Mouse (Mus musculus) neural tube, embryonic 15.5 days (tissue): ENCODE results near the gene Rpl10a. TPM values are rescaled to one million over a fixed set of nuclear protein-coding genes. Genes with fewer than 3 reads are reported as not detected.
"Not testable (repeated sequence)": the region's sequence is repeated elsewhere in the genome, so short reads cannot be mapped to it uniquely, and the experiment has no call there.

Source experiments
- ATAC-seq: fragments of 200-750 bp; cut with Nextera tagmentation; 2 replicates; pipeline ENCODE4 v1.8.0; 2017; ENCODE audit warnings: mild to moderate bottlenecking, moderate TSS enrichment, moderate library complexity; ENCODE audit not compliant: low FRiP score
- H3K27ac ChIP-seq: fragments of 300-500 bp; sonication (generic); replicated peaks from 2 replicates; pipeline ENCODE4 v1.5.1; 2015; ENCODE audit warnings: mild to moderate bottlenecking, inconsistent platforms
- H3K27me3 ChIP-seq: fragments of 300-500 bp; sonication (generic); replicated peaks from 2 replicates; pipeline ENCODE4 v1.6.1; 2015; ENCODE audit warnings: inconsistent platforms
- H3K36me3 ChIP-seq: fragments of 300-500 bp; sonication (generic); 2 replicates; pipeline ENCODE4 v1.6.1; 2015; ENCODE audit warnings: inconsistent platforms
- H3K4me1 ChIP-seq: fragments of 300-500 bp; sonication (generic); 2 replicates; pipeline ENCODE4 v1.6.1; 2015; ENCODE audit warnings: inconsistent platforms
- H3K4me2 ChIP-seq: fragments of 300-500 bp; sonication (generic); 2 replicates; pipeline ENCODE4 v1.6.1; 2015; ENCODE audit warnings: inconsistent platforms, mild to moderate bottlenecking, moderate library complexity
- H3K4me3 ChIP-seq: fragments of 300-500 bp; sonication (generic); replicated peaks from 2 replicates; pipeline ENCODE4 v1.5.1; 2015; ENCODE audit warnings: mild to moderate bottlenecking, inconsistent platforms
- H3K9ac ChIP-seq: fragments of 300-500 bp; sonication (generic); replicated peaks from 2 replicates; pipeline ENCODE4 v1.6.1; 2015; ENCODE audit warnings: mild to moderate bottlenecking, inconsistent platforms
- H3K9me3 ChIP-seq: fragments of 300-500 bp; sonication (generic); replicated peaks from 2 replicates; pipeline ENCODE4 v1.6.1; 2016; ENCODE audit warnings: inconsistent platforms
- WGBS: fragments of 180-500 bp; shearing (Covaris S2); methylation state at CpG from one replicate; pipeline ENCODE4 v1.1.7; 2015; ENCODE audit warnings: mixed read lengths; 5-methylcytosine and 5-hydroxymethylcytosine counted together
- polyA plus RNA-seq: library from polyadenylated mRNA; unstranded; fragments of >200 nt; fragmentation: Nextera tagmentation; extraction: Ambion mirVana; gene quantifications from 2 replicates; pipeline ENCODE4 v1.2.1, GENCODE M21; 2015

Rpl10a gene
- polyA plus RNA-seq, 1 experiment from 2014 or later = 329 TPM

- H3K4me3 ChIP-seq = peak within 1 kb of the TSS; percentile 59
- H3K9ac ChIP-seq = peak within 1 kb of the TSS; percentile 59
- no peaks in the 10 kb centered on the region for H3K36me3 ChIP-seq
- peak within 1 kb of the TSS; percentile 95 for H3K4me2 ChIP-seq
- H3K4me1 ChIP-seq = peaks cover 43% of the 10 kb centered on the region
- no peaks in the 10 kb centered on the region for H3K9me3 ChIP-seq
- H3K27me3 ChIP-seq = peaks cover 36% of the 10 kb centered on the region
- under 1% methylated on average over 56 of the region's 73 CpGs for WGBS
- peak within 1 kb of the TSS; percentile 74 for H3K27ac ChIP-seq
- peak; percentile 77 for ATAC-seq
Measured at GRCm38 (mm10) chr17:28350466-28351352, 22.4 kb downstream of the Rpl10a start, which contains the start of gene Tead3. Gene Tead3 (minus strand): TSS chr17:28350817.

GRCm38 (mm10) chr17:28351353-28351890, 23.2 kb downstream of the Rpl10a start:
- under 1% methylated on average over 28 of the region's 29 CpGs for WGBS
- Histone ChIP-seq H3K4me1 (peaks cover 36% of the 10 kb centered on the region), H3K4me3 (peak overlapping the region; percentile 59), H3K27ac (no peak overlapping the region), H3K9ac (peak overlapping the region; percentile 52), H3K27me3 (peaks cover 36% of the 10 kb centered on the region), H3K36me3 (no peaks in the 10 kb centered on the region), H3K9me3 (no peaks in the 10 kb centered on the region), H3K4me2 (peak overlapping the region; percentile 95)
- ATAC-seq = no peak

- no peaks in the 10 kb centered on the region for H3K9me3 ChIP-seq
- ATAC-seq = no peak
- H3K27me3 ChIP-seq = peaks cover 36% of the 10 kb centered on the region
- H3K9ac ChIP-seq = no peak overlapping the region
- no peaks in the 10 kb centered on the region for H3K36me3 ChIP-seq
- no peak overlapping the region for H3K4me3 ChIP-seq
- WGBS = 14% methylated on average over 11 of the region's 11 CpGs
- H3K4me2 ChIP-seq = peak overlapping the region; percentile 95; the same call in 1 of the 2 replicates
- no peak overlapping the region for H3K27ac ChIP-seq
- peaks cover 36% of the 10 kb centered on the region for H3K4me1 ChIP-seq
Measured at GRCm38 (mm10) chr17:28352018-28352417, 23.7 kb downstream of the Rpl10a start.

DNA sequence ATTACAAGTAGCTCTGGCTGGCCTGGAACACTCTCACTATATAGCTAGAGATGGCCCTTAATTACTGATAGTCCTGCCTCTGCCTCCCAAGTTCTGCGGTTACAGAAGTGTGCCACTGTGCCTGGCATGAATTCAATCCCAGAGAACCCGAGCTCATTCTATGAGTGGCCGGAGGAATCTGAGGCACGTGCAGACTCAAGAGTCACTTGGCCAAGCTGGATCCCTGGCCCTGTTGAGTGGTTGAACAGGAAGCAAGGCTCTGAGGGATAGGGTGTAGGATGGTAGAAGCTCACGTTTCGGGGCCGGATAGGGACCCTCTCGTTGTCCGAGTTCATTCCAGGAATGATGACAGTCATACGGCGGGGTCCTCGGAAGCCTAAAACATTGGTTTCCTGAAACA, 27.6 kb downstream of the Rpl10a start:
- WGBS = 89% methylated on average over 12 of the region's 12 CpGs
- peaks cover 8% of the 10 kb centered on the region for H3K4me1 ChIP-seq
- no peaks in the 10 kb centered on the region for H3K36me3 ChIP-seq
- no peak overlapping the region for H3K4me2 ChIP-seq
- no peak overlapping the region for H3K27ac ChIP-seq
- H3K4me3 ChIP-seq = no peak overlapping the region
- no peaks in the 10 kb centered on the region for H3K9me3 ChIP-seq
- peaks cover 43% of the 10 kb centered on the region for H3K27me3 ChIP-seq
- H3K9ac ChIP-seq = no peak overlapping the region
- no peak for ATAC-seq

DNA sequence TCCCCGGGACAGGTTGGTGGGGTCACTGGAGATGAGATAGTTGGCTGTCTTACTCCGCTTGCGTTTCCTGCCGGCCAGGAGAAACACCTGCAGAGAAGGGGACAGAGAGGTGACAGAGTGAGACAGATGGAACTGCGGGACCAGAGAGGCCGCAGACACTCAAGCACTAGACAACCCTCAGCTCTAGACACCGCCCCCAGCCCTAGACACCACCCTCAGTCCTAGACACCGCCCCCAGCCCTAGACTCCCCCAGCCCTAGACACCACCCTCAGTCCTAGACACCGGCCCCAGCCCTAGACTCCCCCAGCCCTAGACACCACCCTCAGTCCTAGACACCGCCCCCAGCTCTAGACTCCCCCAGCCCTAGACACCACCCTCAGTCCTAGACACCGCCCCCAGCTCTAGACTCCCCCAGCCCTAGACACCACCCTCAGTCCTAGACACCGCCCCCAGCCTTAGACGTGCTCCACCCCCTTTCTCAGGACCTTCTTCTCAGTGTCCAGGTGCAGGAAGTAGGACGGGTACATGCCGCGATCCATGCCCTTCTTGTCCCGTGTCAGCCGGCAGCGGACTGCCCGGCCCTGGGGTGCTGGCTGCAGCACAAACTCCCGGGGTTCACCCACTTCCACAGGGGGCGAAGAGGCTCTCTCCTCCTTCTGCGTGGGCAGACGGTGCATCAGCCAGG, 30.4 kb downstream of the Rpl10a start:
- not testable (repeated sequence) for H3K4me3 ChIP-seq, H3K4me2 ChIP-seq, H3K27ac ChIP-seq, H3K36me3 ChIP-seq, H3K9me3 ChIP-seq, H3K9ac ChIP-seq, ATAC-seq
- Histone ChIP-seq H3K27me3 (peaks cover 47% of the 10 kb centered on the region), H3K4me1 (peaks cover 15% of the 10 kb centered on the region)
- WGBS = 21% methylated on average over 24 of the region's 24 CpGs

DNA sequence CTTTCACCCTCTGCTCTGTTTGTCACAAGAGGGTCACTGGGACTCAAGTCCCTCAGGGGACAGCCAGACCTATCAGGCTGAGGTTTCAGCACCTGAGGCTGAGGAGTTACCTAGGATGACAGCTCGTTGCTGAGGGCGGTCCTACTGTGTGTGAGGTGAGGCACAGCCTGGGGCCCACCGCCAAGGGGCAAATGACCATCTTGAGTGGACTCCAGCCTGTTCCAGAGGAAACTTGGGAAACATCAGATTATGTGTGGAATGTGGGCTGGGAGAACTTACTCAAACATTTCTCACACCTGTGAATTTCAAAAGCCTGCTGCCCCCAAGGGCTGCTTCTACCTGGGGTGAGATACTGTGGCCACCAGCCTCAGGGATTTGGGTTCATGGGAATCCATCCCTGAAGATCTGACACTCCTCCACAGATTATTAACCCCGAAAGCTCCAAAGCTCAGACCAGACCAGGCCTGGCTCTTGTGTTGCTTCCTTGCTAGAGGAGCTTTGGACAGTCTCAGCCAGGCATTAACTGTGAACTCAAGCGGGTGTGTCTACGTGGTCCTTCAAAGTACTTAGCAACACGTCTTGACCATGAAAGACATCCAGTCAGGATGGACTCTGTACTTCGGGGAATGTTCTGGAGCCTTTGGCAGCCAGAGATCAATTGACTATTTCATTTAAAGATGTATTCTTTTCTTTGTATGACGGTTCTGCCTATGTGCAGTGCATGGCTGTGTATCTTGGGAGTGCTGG, 32.4 kb downstream of the Rpl10a start:
- no peak for ATAC-seq

DNA sequence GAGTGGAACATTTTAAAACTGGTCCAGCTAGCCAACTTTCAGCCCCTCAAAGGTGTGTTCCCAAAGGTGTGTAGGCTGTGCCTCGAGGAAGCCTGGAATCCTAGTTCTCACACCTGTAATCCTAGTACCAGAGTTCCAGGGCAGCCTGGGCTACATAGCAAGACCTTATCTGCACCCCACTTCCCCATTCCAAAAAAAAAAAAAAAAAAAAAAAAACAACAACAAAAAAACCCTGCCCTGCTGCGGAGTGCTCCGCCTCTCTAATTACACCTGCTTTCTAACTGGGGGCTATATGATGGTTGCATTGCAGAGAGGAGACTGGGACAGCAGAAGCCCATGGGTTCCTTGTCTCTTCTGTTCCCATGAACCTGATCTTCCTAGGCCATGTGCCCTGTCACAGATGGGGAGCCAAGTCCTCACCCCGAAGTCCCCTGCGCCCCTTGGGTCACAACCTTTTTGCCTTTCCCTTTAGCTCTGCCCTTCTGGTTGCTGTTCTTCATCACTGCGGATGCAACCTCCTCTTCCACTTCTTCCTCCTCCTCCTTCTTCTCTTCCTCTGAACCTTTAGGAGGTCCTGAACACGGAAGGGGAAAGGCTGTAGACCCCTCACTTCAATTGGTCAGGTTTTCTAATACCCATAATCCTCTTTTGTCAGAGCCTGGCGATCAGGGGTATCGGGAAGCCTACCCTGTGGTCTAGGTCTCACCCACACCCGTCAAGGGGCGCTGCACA, 33.8 kb downstream of the Rpl10a start:
- H3K4me1 ChIP-seq = peaks cover 27% of the 10 kb centered on the region
- H3K9ac ChIP-seq = no peak overlapping the region
- H3K9me3 ChIP-seq = no peaks in the 10 kb centered on the region
- H3K36me3 ChIP-seq = no peaks in the 10 kb centered on the region
- no peak overlapping the region for H3K27ac ChIP-seq
- peak overlapping the region; percentile 26 for H3K4me3 ChIP-seq
- peak overlapping the region; percentile 61 for H3K4me2 ChIP-seq
- H3K27me3 ChIP-seq = peaks cover 71% of the 10 kb centered on the region
- 31% methylated on average over 11 of the region's 11 CpGs for WGBS
- ATAC-seq = no peak

More for the DNA sequence above, 32.4 kb downstream of the Rpl10a start:
- Histone ChIP-seq H3K27me3 (peaks cover 66% of the 10 kb centered on the region), H3K9ac (no peak overlapping the region), H3K4me1 (peaks cover 27% of the 10 kb centered on the region), H3K4me2 (no peak overlapping the region), H3K4me3 (no peak overlapping the region), H3K27ac (no peak overlapping the region), H3K36me3 (no peaks in the 10 kb centered on the region), H3K9me3 (no peaks in the 10 kb centered on the region)
- 83% methylated on average over 9 of the region's 9 CpGs for WGBS

GRCm38 (mm10) chr17:28362653-28363292, 34.5 kb downstream of the Rpl10a start:
- Histone ChIP-seq H3K4me2 (peak overlapping the region; percentile 61), H3K9ac (no peak overlapping the region), H3K36me3 (no peaks in the 10 kb centered on the region), H3K27me3 (peaks cover 71% of the 10 kb centered on the region), H3K27ac (no peak overlapping the region), H3K4me3 (peak overlapping the region; percentile 26), H3K9me3 (no peaks in the 10 kb centered on the region), H3K4me1 (peaks cover 27% of the 10 kb centered on the region)
- no peak for ATAC-seq
- WGBS = 3% methylated on average over 25 of the region's 25 CpGs

DNA sequence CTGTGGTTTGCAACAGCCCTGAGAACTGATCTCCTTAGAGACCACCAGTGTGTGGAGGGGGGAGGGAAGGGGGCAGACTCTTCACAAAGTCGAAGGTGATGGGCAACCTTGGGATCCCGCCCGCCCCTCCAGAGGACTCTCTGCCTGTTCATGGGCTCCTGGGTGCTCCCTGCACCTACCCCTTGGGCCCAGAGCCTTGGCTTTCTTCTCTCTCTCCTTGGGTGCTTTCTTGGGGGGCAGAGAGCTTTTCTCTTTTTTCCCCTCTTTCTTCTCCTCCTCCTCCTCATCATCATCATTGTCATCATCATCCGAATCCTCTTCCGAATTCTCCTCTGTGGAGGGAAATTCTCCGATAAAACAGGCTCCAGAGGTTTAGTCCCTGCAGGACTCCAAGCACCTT, 35.2 kb downstream of the Rpl10a start:
- H3K4me2 ChIP-seq = no peak overlapping the region
- 5% methylated on average over 6 of the region's 6 CpGs for WGBS
- no peak overlapping the region for H3K27ac ChIP-seq

GRCm38 (mm10) chr17:28365122-28365521, 36.9 kb downstream of the Rpl10a start, which contains the start of gene Tulp1:
Gene Tulp1 (minus strand): TSS chr17:28365222.
- Histone ChIP-seq H3K36me3 (no peaks in the 10 kb centered on the region), H3K4me2 (peak within 1 kb of the TSS; percentile 45), H3K9ac (0 out of 2 replicates have a peak within 1 kb of the TSS, but pooled peaks have one; percentile 10), H3K27me3 (peaks cover 55% of the 10 kb centered on the region), H3K4me3 (peak within 1 kb of the TSS; percentile 17), H3K4me1 (peaks cover 27% of the 10 kb centered on the region), H3K27ac (no peak within 1 kb of the TSS), H3K9me3 (no peaks in the 10 kb centered on the region)
- no peak for ATAC-seq
- WGBS = 20% methylated on average over 8 of the region's 8 CpGs

More for the DNA sequence above, 35.2 kb downstream of the Rpl10a start:
- H3K9ac ChIP-seq = no peak overlapping the region
- peaks cover 67% of the 10 kb centered on the region for H3K27me3 ChIP-seq
- no peak overlapping the region for H3K4me3 ChIP-seq
- no peak for ATAC-seq
- H3K36me3 ChIP-seq = no peaks in the 10 kb centered on the region
- no peaks in the 10 kb centered on the region for H3K9me3 ChIP-seq
- H3K4me1 ChIP-seq = peaks cover 27% of the 10 kb centered on the region
